Mouse (Mus musculus): Measurements from ENCODE around the gene Pls1.

Gene Pls1

GRCm38 (mm10) chr9:95844825-95845460 is at the start of gene Pls1:
Pls1 (minus strand) TSS chr9:95845311.
- peak; percentile 70 to 85 for DNase-seq (ENCODE audit: low spot score in 2 of 2)

- no peak for DNase-seq (ENCODE audit: low spot score in 2 of 2)
Measured at GRCm38 (mm10) chr9:95882751-95883150, 37.6 kb upstream of the Pls1 start.

- no peak for DNase-seq (ENCODE audit: low spot score in 2 of 2)
Measured at GRCm38 (mm10) chr9:95878246-95878645, 33.1 kb upstream of the Pls1 start.

DNA sequence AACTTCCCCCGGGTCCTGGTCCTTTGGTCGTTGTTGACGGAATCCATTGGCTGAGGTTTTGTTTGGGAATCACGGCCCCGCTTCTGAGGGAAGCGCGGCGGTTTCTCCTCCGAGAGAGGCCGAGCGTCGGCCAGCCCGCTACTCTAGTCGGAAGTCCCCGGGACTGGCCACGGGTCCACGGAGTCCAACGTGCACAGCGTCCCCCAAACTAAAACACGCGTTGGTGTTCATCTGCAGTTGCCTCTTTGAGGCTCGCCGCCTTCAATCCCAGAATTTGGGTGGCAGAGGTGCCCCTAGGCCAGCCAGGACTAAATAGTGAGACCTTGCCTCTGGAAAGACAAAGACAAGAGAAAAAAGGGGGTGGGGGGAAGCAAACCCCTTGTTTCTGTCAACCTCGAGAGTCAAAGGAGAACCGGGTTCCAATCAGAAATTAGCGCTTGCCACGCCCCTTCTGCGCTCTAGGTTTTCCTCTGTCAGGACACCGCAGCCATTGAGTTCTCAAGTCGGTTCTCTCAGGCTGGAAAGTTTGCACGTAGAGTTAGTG is 13.0 kb upstream of the Pls1 start:
- DNase-seq (ENCODE audit: low spot score in 2 of 2) = peak in 1 of 2 experiments; percentile 20

GRCm38 (mm10) chr9:95857414-95858026 is 12.4 kb upstream of the Pls1 start, which contains the start of gene Atr:
Atr (plus strand) TSS chr9:95857597.
- peak; percentile 92 to 93 for DNase-seq (ENCODE audit: low spot score in 2 of 2)

GRCm38 (mm10) chr9:95856004-95856403 is 10.9 kb upstream of the Pls1 start:
- DNase-seq (ENCODE audit: low spot score in 2 of 2) = no peak

- no peak for DNase-seq (ENCODE audit: low spot score in 2 of 2)
Measured at GRCm38 (mm10) chr9:95854891-95855290, 9.8 kb upstream of the Pls1 start.

GRCm38 (mm10) chr9:95852896-95853295 is 7.8 kb upstream of the Pls1 start:
- DNase-seq (ENCODE audit: low spot score in 2 of 2) = peak; percentile 32 to 79

- no peak for DNase-seq (ENCODE audit: low spot score in 2 of 2)
Measured at GRCm38 (mm10) chr9:95851671-95852070, 6.6 kb upstream of the Pls1 start.

- no peak for DNase-seq (ENCODE audit: low spot score in 2 of 2)
Measured at GRCm38 (mm10) chr9:95845711-95846110, 600 bp upstream of the Pls1 start.

DNA sequence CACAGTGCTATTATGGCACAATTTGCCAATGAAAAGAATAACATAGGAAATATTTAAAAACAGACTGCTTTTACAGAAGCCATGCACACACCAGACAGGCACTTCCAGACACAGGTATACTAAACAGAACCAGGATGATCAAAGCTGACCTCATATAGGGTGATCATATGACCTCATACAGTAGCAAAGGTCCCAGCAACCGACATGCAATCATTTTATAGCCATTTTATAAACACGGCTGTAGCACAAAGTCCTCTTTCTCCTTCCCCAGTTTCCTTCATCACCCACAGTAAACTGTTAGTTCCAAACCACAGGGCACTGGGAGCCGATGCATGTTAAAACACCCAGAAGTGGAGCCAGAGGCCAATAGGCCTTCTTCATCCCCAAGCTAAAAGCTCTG is 5.7 kb downstream of the Pls1 start:
- no peak for DNase-seq (ENCODE audit: low spot score in 2 of 2)

DNA sequence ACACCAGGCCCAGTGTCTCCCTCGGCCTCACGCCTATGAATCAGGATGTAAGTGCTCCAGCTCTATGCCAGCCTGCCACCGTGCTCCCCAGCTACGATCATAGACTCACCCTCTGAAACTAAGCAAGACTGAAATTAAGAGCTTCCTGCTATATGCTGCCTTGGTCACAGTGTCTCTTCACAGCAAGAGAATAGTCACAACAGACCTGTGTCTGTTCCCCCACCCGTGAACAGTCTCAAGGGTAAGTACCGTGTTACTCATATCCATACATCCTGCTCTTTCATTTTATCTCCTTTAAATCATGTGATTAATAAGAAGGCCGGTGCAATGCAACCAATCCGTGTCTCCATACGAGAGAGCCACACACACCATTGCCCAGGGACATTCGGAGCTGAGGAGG is 9.4 kb downstream of the Pls1 start:
- no peak for DNase-seq (ENCODE audit: low spot score in 2 of 2)

DNA sequence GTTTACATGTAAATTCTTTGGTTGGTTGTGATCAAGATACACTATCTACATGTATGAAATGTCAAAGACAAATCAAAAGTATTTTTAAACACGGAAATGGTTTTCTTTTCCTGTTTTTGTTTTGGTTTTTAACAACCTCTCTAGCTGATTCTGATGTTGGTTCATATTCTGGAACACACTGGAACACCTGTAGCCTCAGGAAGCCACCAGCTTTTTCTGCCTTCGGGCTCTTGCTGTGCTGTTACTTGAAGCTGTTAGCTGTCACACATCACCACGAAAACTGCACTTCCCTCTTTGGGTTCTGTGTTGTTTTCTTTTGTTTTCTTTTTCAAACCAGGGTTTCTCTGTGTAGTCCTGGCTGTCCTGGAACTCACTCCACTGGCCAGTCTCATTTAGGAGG is 10.3 kb downstream of the Pls1 start:
- no peak for DNase-seq (ENCODE audit: low spot score in 2 of 2)

DNA sequence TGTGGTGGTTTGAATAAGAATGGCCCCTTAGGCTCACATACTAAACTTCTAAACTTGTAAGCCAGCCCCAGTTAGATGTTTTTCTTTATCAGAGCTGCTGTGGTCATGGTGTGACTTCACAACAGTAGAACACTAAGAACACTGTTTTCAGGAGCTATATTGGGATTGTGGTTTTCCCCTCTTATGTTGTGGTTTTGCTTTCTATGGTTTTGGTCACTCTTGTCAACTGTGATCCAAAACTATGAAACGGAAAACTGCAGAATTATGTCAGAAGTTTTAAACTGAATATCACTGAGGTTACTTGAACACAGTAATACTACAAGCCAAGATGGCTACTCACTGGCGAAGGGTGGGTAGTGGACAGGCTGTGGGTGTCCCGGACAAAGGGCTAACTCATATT is 12.4 kb downstream of the Pls1 start:
- no peak for DNase-seq (ENCODE audit: low spot score in 2 of 2)

GRCm38 (mm10) chr9:95827565-95827964 is 17.5 kb downstream of the Pls1 start:
- no peak for DNase-seq (ENCODE audit: low spot score in 2 of 2)

DNA sequence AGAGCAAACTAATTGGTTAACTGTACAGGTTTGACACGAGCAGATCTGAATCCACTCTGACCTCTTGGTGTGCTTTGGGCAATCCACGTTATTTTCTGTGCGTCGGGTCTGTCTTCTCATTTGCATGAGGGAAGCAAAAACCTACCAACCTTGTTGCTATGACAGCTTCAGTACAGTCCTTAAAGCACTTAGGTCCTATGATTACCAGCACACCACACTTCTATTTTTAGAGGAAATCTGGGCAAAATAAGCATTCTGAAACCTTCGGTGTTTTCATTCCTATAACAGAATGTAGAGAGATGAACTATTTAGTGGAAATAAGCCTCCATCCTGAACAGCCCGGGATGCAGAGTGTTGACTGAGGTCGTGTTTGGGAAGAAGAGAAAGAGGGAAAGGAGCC is 22.6 kb downstream of the Pls1 start:
- no peak for DNase-seq (ENCODE audit: low spot score in 2 of 2)

DNA sequence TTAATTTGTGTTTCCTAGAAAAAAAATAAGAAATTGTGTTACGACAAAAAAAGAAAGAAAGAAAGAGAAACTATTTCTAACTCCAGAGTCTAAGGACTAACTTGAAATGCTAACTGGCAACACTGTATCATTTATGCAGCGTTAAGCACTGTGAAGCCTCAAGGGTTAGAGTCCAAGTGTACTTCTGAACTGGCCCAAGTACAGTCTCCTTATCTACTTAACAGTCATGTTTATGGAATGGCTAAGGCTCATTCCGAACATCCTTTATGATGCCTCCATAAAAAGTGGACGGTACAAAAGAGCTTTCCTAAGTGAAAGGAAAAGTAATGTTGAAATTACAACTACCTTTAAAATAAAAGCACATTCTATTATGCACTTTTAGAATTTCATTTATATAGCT is 29.4 kb downstream of the Pls1 start:
- DNase-seq (ENCODE audit: low spot score in 2 of 2) = no peak

- DNase-seq (ENCODE audit: low spot score in 2 of 2) = no peak
Measured at GRCm38 (mm10) chr9:95815015-95815673, 30.0 kb downstream of the Pls1 start.

DNA sequence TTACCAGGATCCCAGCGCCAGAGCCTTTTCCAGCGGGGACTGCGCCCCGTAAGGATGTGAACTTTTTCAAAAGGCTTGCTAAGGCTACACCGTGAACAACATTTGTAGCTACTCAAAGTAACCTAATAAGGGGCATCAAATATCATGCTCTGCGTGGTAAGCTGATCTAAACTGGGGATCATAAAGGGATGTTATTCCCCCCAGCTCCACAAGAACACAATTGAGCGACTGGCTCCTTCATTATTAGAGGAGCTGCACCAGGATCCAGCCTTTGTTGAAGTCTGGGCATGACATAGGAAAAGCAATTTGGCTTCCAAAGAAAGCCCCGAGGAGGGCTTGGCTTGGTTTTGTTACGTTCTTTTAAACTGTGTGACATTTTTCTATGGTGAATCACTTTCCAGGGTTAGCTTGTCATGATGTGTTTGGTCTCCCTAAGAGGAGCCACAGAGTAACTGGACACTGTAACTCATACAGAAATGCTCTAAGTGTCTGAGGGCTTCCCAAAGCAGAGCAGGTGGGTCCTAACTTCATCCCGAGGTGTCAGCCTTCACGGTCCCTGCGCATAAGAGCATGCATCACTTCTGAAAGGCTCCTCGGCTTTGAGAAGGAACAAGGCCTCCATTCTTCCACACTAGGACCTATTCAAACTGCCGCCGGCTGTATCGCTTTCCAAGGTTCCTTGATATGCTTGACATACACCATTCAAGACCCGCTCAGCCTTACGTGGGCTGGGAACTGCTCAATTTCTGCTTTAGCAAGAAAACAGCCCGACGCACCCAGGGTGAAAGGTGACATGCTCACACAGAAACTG is 31.2 kb downstream of the Pls1 start:
- DNase-seq (ENCODE audit: low spot score in 2 of 2) = no peak

DNA sequence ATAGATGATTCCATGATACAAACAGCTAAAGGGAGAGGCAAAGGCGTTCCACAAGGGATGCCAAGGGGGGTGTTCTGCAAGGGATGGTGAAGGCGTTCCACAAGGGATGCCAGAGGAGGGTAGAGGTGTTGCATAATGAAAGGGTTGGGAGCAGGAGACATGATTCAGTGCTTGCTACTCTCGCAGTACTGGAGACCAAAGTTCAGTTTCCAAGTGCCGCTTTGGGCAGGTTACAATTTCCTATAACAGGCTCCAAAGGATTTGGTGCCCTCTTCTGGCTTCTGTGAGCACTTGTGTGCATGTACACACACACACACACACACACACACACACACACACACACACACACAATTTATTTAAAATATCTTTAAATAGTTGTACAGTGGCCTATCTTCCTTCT is 33.3 kb downstream of the Pls1 start:
- DNase-seq (ENCODE audit: low spot score in 2 of 2) = no peak

GRCm38 (mm10) chr9:95809596-95809995 is 35.5 kb downstream of the Pls1 start:
- DNase-seq (ENCODE audit: low spot score in 2 of 2) = no peak

GRCm38 (mm10) chr9:95805449-95805848 is 39.7 kb downstream of the Pls1 start:
- no peak for DNase-seq (ENCODE audit: low spot score in 2 of 2)

Data from thymus, postnatal 10 days (tissue).